Mouse (Mus musculus) kidney, embryonic 16.5 days (tissue): ENCODE measurements around the gene Olfr649. TPM values are rescaled to one million over a fixed set of nuclear protein-coding genes. Genes with fewer than 3 reads are reported as not detected.

ENCODE experiments used
- ATAC-seq: fragments of 200-750 bp; cut with Nextera tagmentation; 2 replicates; pipeline ENCODE4 v1.8.0; 2017; ENCODE audit warnings: moderate TSS enrichment; ENCODE audit not compliant: low FRiP score, low TSS enrichment
- H3K27ac ChIP-seq: fragments of 300-500 bp; sonication (generic); 2 replicates; pipeline ENCODE4 v1.5.1; 2014; ENCODE audit warnings: low read length
- H3K27me3 ChIP-seq: fragments of 300-500 bp; sonication (generic); 2 replicates; pipeline ENCODE4 v1.6.1; 2014; ENCODE audit warnings: low read length, control low read depth, mixed read lengths; ENCODE audit not compliant: insufficient read depth
- H3K36me3 ChIP-seq: fragments of 300-500 bp; sonication (generic); 2 replicates; pipeline ENCODE4 v1.6.1; 2014; ENCODE audit warnings: low read length, control low read depth, mixed read lengths; ENCODE audit not compliant: insufficient read depth
- H3K4me1 ChIP-seq: fragments of 300-500 bp; sonication (generic); 2 replicates; pipeline ENCODE4 v1.6.1; 2014; ENCODE audit warnings: low read length, control low read depth, mixed read lengths; ENCODE audit not compliant: insufficient read depth
- H3K4me2 ChIP-seq: fragments of 300-500 bp; sonication (generic); replicated peaks from 2 replicates; pipeline ENCODE4 v1.6.1; 2014; ENCODE audit warnings: low read depth, low read length
- H3K4me3 ChIP-seq: fragments of 300-500 bp; sonication (generic); 2 replicates; pipeline ENCODE4 v1.5.1; 2014; ENCODE audit warnings: mild to moderate bottlenecking, low read length
- H3K9ac ChIP-seq: fragments of 300-500 bp; sonication (generic); replicated peaks from 2 replicates; pipeline ENCODE4 v1.6.1; 2014; ENCODE audit warnings: low read length
- H3K9me3 ChIP-seq: fragments of 300-500 bp; sonication (generic); 2 replicates; pipeline ENCODE4 v1.6.1; 2016; ENCODE audit warnings: low read length, control low read depth
- WGBS: fragments of 180-500 bp; shearing (Covaris S2); extraction: QIAGEN DNeasy Blood & Tissue Kit; methylation state at CpG from one replicate; pipeline ENCODE4 v1.1.7; 2014; 5-methylcytosine and 5-hydroxymethylcytosine counted together
- polyA plus RNA-seq: library from polyadenylated mRNA; unstranded; fragments of >200 nt; fragmentation: Nextera tagmentation; extraction: Ambion mirVana; gene quantifications from 2 replicates; pipeline ENCODE4 v1.2.1, GENCODE M21; 2015

Gene Olfr649
- polyA plus RNA-seq, 1 experiment from 2014 or later = not detected

DNA sequence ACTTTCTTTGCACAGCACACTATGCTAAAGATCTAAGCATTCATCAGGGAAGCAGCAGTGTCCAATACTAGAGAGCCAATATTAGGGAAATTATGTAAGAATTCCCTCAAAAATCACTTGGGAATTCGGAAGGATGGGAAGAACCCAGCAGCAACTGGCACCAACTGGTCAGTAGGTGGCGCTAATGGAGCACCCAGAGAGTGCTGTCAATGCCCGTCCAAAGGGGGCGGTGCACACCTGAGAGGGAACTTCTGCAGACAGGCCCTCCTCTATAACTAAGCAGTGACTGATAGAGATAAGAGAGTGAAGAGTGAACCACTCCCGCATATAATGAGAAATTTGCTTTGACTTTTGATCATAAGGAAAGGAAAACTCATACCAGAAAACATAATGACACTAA lies 4.0 kb upstream of the Olfr649 start:
- Histone ChIP-seq H3K36me3 (no peaks in the 10 kb centered on the region), H3K27me3 (no peaks in the 10 kb centered on the region), H3K4me2 (no peak overlapping the region), H3K27ac (no peak overlapping the region), H3K9me3 (no peaks in the 10 kb centered on the region), H3K4me3 (no peak overlapping the region), H3K4me1 (no peaks in the 10 kb centered on the region), H3K9ac (no peak overlapping the region)
- WGBS = 8% methylated on average over 5 of the region's 5 CpGs
- peak; percentile 78; the same call in 1 of the 2 replicates for ATAC-seq

DNA sequence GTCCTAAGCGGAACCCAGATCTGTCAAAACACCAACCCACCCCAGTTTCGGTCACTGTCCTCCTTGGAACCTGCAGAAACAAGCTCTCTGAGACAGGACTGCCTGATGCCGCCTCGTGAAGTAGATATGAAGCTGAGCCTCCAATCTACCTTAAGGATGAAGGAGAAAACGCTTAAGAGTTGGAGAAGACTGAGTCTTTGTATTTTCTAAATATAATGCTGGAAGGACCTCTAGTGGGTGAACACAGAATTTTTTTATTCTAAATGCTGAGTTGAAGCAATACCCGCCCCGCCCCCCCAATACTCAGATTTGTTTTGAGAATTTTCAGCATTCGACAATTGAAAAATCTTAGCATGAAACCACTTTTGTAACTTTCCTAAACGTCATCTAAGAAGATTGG lies 4.5 kb downstream of the Olfr649 start:
- Histone ChIP-seq H3K9me3 (no peaks in the 10 kb centered on the region), H3K27me3 (no peaks in the 10 kb centered on the region), H3K9ac (no peak overlapping the region), H3K4me3 (no peak overlapping the region), H3K4me2 (no peak overlapping the region), H3K36me3 (no peaks in the 10 kb centered on the region), H3K4me1 (no peaks in the 10 kb centered on the region), H3K27ac (no peak overlapping the region)
- ATAC-seq = no peak
- 59% methylated on average over 9 of the region's 9 CpGs for WGBS

GRCm38 (mm10) chr7:104183292-104183691 lies 12.5 kb downstream of the Olfr649 start, which contains the start of gene Olfr648:
Olfr648 (minus strand) TSS chr7:104183392.
- no peaks in the 10 kb centered on the region for H3K27me3 ChIP-seq
- ATAC-seq = no peak
- H3K9ac ChIP-seq = no peak within 1 kb of the TSS
- no peaks in the 10 kb centered on the region for H3K4me1 ChIP-seq
- no peak within 1 kb of the TSS for H3K4me3 ChIP-seq
- no peak within 1 kb of the TSS for H3K27ac ChIP-seq
- no peaks in the 10 kb centered on the region for H3K36me3 ChIP-seq
- H3K9me3 ChIP-seq = no peaks in the 10 kb centered on the region
- 91% methylated on average over 2 of the region's 2 CpGs for WGBS
- H3K4me2 ChIP-seq = no peak within 1 kb of the TSS

GRCm38 (mm10) chr7:104179074-104179473 lies 16.7 kb downstream of the Olfr649 start:
- WGBS = 89% methylated on average over 1 of the region's 1 CpGs
- Histone ChIP-seq H3K4me1 (no peaks in the 10 kb centered on the region), H3K27ac (no peak overlapping the region), H3K36me3 (no peaks in the 10 kb centered on the region), H3K27me3 (no peaks in the 10 kb centered on the region), H3K4me2 (no peak overlapping the region), H3K9me3 (no peaks in the 10 kb centered on the region), H3K4me3 (no peak overlapping the region), H3K9ac (no peak overlapping the region)
- no peak for ATAC-seq

DNA sequence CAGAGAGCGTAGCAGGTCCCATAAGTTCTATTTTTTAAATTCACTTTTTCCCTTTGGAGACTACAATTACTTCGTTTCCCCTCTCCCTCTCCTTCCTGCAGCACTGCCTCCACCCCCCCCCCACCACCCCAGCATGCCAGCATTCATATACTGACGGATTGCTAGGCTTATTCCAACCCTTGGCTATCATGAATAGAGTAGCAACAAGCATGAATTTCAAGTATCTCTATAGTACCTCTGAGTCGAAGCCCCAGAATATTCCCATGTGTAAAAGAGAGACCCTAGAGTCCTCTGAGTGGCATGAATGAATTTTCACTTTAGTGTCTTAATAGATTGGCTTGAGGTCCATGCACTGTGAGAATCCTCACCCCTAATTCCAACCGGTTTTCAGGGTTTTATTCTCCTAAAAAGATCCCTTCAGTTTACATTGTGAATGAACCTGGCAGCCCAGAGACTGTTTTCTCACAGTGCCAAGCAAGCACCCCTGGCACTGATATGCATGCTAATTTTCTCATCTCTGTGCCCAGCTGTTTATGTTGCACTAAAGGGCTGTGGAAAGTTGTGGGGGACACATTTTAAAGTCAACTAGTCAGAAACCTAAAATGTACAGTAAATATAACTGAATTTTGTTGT lies 17.2 kb downstream of the Olfr649 start:
- H3K27me3 ChIP-seq = no peaks in the 10 kb centered on the region
- H3K9ac ChIP-seq = no peak overlapping the region
- no peak for ATAC-seq
- no peak overlapping the region for H3K4me3 ChIP-seq
- no peaks in the 10 kb centered on the region for H3K36me3 ChIP-seq
- no peak overlapping the region for H3K27ac ChIP-seq
- no peaks in the 10 kb centered on the region for H3K9me3 ChIP-seq
- no peaks in the 10 kb centered on the region for H3K4me1 ChIP-seq
- H3K4me2 ChIP-seq = no peak overlapping the region
- 73% methylated on average over 5 of the region's 5 CpGs for WGBS

DNA sequence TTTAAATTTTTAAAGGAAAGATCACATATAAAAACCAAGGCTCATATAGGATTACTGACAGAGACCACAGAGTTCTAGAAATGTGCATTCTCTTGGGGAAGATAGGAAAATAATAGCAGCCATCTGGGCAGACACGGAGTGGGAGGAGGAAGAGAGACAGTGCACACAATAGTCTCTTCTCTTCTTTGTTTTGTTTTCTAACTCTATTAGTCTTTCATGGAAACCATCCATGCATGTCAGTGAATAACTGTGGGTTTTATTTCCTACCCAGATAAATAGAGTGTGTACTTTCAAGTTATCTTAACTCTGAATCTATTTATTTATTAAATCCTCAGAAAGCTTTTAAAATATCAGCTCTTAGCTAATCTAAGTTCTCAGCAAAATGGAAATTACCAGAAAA lies 20.7 kb downstream of the Olfr649 start:
- H3K4me2 ChIP-seq = no peak overlapping the region
- H3K9ac ChIP-seq = no peak overlapping the region
- no peaks in the 10 kb centered on the region for H3K4me1 ChIP-seq
- no peak overlapping the region for H3K27ac ChIP-seq
- H3K27me3 ChIP-seq = no peaks in the 10 kb centered on the region
- no peak overlapping the region for H3K4me3 ChIP-seq
- no peak for ATAC-seq
- H3K36me3 ChIP-seq = no peaks in the 10 kb centered on the region
- WGBS = 70% methylated on average over 1 of the region's 1 CpGs
- H3K9me3 ChIP-seq = no peaks in the 10 kb centered on the region

DNA sequence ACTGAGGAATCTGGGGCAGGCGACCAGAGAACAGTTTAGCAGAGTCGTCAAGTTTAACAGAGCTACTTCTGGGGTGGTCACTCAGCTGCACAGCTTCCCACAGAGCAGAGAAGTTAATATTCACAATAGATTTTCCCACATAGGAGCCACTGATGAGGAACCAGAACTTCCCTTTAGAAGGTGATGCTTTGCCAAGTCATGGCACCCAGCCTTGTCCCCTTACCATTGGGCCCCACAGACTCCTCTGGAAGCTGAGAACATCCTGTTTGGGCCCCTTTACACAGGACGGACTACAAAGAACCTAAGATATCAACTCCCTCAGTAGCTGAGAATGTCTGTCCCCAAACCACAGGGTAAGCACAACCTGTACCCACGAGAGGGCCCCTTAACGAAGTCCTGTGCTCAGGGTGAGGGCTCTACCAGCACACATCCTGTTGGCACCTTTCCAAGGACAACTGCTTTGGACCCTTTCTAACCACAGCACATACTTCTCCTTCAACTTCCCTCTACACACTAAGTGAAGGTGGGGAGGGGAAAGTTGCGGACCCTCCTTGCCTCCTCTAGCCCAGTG lies 26.1 kb downstream of the Olfr649 start:
- no peak overlapping the region for H3K4me2 ChIP-seq
- WGBS = 67% methylated on average over 6 of the region's 6 CpGs
- H3K4me1 ChIP-seq = no peaks in the 10 kb centered on the region
- no peaks in the 10 kb centered on the region for H3K9me3 ChIP-seq
- H3K27ac ChIP-seq = no peak overlapping the region
- ATAC-seq = no peak
- H3K36me3 ChIP-seq = no peaks in the 10 kb centered on the region
- H3K4me3 ChIP-seq = no peak overlapping the region
- no peak overlapping the region for H3K9ac ChIP-seq
- H3K27me3 ChIP-seq = no peaks in the 10 kb centered on the region

GRCm38 (mm10) chr7:104167105-104167504 lies 28.7 kb downstream of the Olfr649 start:
- H3K27ac ChIP-seq = no peak overlapping the region
- H3K9me3 ChIP-seq = no peaks in the 10 kb centered on the region
- no peak overlapping the region for H3K9ac ChIP-seq
- 82% methylated on average over 6 of the region's 6 CpGs for WGBS
- no peaks in the 10 kb centered on the region for H3K4me1 ChIP-seq
- H3K4me2 ChIP-seq = no peak overlapping the region
- no peaks in the 10 kb centered on the region for H3K27me3 ChIP-seq
- no peaks in the 10 kb centered on the region for H3K36me3 ChIP-seq
- H3K4me3 ChIP-seq = no peak overlapping the region
- ATAC-seq = no peak

DNA sequence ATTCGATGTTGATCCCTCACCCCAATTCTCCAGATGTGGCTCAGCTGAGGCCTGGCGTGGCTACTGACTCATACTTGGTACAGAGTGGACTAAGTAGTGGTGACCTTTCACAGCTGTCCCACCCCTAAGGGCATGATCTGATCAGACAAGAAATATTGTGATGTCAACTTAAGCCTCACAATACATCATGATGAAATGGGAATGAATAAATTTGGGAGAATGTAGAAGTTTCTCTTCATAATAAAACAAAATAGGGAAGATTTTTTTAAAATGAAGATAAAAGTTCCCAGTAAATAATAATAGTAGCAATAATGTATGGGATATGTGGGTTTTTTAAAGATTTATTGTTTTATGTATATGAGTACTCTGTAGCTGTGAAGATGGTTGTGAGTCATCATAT lies 45.3 kb downstream of the Olfr649 start, which contains the start of gene Ubqlnl:
TSS of gene Ubqlnl (minus strand) at position 101 of the 400 bp plus-strand sequence.
- Histone ChIP-seq H3K9me3 (no peaks in the 10 kb centered on the region), H3K4me1 (no peaks in the 10 kb centered on the region), H3K36me3 (no peaks in the 10 kb centered on the region), H3K4me3 (no peak within 1 kb of the TSS), H3K4me2 (no peak within 1 kb of the TSS), H3K27me3 (no peaks in the 10 kb centered on the region), H3K27ac (no peak within 1 kb of the TSS), H3K9ac (no peak within 1 kb of the TSS)
- no peak for ATAC-seq
- WGBS = 74% methylated on average over 2 of the region's 2 CpGs

GRCm38 (mm10) chr7:104143179-104143578 lies 52.6 kb downstream of the Olfr649 start, which contains the start of gene Ubqln3:
Ubqln3 (minus strand) TSS chr7:104143279.
- H3K4me1 ChIP-seq = no peaks in the 10 kb centered on the region
- no peak for ATAC-seq
- WGBS = 83% methylated on average over 3 of the region's 3 CpGs
- H3K27me3 ChIP-seq = no peaks in the 10 kb centered on the region
- no peak within 1 kb of the TSS for H3K4me2 ChIP-seq
- no peaks in the 10 kb centered on the region for H3K36me3 ChIP-seq
- no peak within 1 kb of the TSS for H3K9ac ChIP-seq
- no peaks in the 10 kb centered on the region for H3K9me3 ChIP-seq
- no peak within 1 kb of the TSS for H3K27ac ChIP-seq
- H3K4me3 ChIP-seq = no peak within 1 kb of the TSS
